Comparison of ENCODE assay signal across 9 mouse cellular contexts in the genomic region with DNA sequence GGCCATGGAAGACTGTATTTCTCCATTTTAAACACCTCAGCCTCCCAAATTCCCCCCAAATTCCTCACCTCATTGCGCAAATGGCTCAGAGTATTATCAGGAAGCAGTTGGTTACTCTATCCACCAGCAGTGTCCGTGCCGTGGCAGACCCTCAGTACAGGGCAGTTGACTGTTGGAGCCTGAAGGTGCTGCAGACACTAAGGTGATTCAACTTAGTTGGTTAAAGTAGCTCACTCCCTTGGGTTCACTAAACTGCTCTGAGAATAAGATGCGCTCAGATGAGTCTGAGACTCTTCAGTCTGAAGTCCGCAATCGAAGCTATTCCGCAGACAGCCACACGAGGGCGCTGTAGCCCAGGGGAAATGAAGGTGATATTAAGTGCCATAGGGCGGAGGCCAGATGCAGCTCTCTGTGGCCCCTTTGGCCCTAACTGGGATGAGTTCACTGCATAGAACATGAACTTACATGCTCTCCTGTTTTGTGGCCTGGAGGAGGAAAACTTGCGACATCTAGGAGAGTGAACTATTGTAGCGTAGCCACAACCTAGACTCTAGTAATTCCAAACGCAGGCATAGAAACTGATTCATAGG.
A peak's percentile ranks its signal among the peaks of the same experiment; 100 is the strongest.
DNase-seq lines count a peak whose midpoint lies in the region; ATAC-seq and TF ChIP-seq lines count a peak whose summit lies in the region.
"Had no signal": no experiment of that assay in that cellular context is flagged by ENCODE, and none has a peak within 500 bp of the region (broad histone marks: within the 10 kb centered on the region; RNA-seq: fewer than 3 reads in every experiment).

No protein-coding gene starts in this region.

- no peak overlapping the region for H3K9ac ChIP-seq in lung, embryonic 14.5 days
- H3K9ac ChIP-seq: heart, embryonic 13.5 days had no signal

- H3K4me2 ChIP-seq in lung, embryonic 14.5 days, result no peak overlapping the region
- H3K4me2 ChIP-seq: heart, embryonic 13.5 days had no signal

- no peak overlapping the region for H3K4me3 ChIP-seq in lung, embryonic 14.5 days (ENCODE audit: low read depth, low read length)
- H3K4me3 ChIP-seq: heart, embryonic 13.5 days had no signal

- DNase-seq in 3T3-L1 (ENCODE audit: low read depth, low spot score) (peak; percentile 63), MN1 (ENCODE audit: low spot score) (peak; percentile 30)
- DNase-seq in cerebellum, adult 9-11 months, result peak; percentile 32
- DNase-seq in frontal cortex, postnatal 10 days (ENCODE audit: low spot score in 2 of 2), result peak; percentile 9 to 62
- DNase-seq in kidney, postnatal 10 days, result peak; percentile 71
- DNase-seq in lung, embryonic 14.5 days, result peak; percentile 83
- DNase-seq in retina, adult 2 months (ENCODE audit: low read depth, low spot score), result peak; percentile 26
- DNase-seq in urinary bladder, postnatal 14 days (ENCODE audit: low spot score), result peak; percentile 69

- ATAC-seq in lung, embryonic 14.5 days (ENCODE audit: insufficient read depth), result no peak

- H3K27ac ChIP-seq in lung, embryonic 14.5 days (ENCODE audit: low read depth), result no peak overlapping the region
- H3K27ac ChIP-seq: heart, embryonic 13.5 days had no signal

- H3K36me3 ChIP-seq in lung, embryonic 14.5 days (ENCODE audit: insufficient read depth), result no peaks in the 10 kb centered on the region
- H3K36me3 ChIP-seq: heart, embryonic 13.5 days had no signal

- peak; percentile 91 for TF ChIP-seq CTCF in lung, embryonic 14.5 days (IDR thresholded peaks at IDR 0.05; ENCODE audit: low read depth)

- no peaks in the 10 kb centered on the region for H3K27me3 ChIP-seq in lung, embryonic 14.5 days (ENCODE audit: insufficient read depth, low read length)
- H3K27me3 ChIP-seq: heart, embryonic 13.5 days had no signal

- WGBS in lung, embryonic 14.5 days, result 33% methylated on average over 13 of the region's 13 CpGs

- no peaks in the 10 kb centered on the region for H3K9me3 ChIP-seq in lung, embryonic 14.5 days (ENCODE audit: low read depth, low read length)
- H3K9me3 ChIP-seq: heart, embryonic 13.5 days had no signal

- no peaks in the 10 kb centered on the region for H3K4me1 ChIP-seq in lung, embryonic 14.5 days (ENCODE audit: insufficient read depth)
- H3K4me1 ChIP-seq: heart, embryonic 13.5 days had no signal

Comparison
In these comparisons a context has a peak if more than half of its experiments do, and no peak if none do; other contexts are left out.
1. DNase-seq: peak in every context shown above with its lines; median percentile 83 in lung, embryonic 14.5 days; 71 in kidney, postnatal 10 days; 69 in urinary bladder, postnatal 14 days; 63 in 3T3-L1; 36 in frontal cortex, postnatal 10 days; 32 in cerebellum, adult 9-11 months; 30 in MN1; 26 in retina, adult 2 months.